Mouse (Mus musculus) hindbrain, embryonic 14.5 days (tissue): Measurements from ENCODE around the gene Bckdha. TPM values are rescaled to one million over a fixed set of nuclear protein-coding genes. Genes with fewer than 3 reads are reported as not detected.
A peak's percentile ranks its signal among the peaks of the same experiment; 100 is the strongest.

ENCODE experiments used
- ATAC-seq: fragments of 200-750 bp; cut with Nextera tagmentation; 2 replicates; pipeline ENCODE4 v1.8.0; 2017; ENCODE audit warnings: moderate number of reproducible peaks, mild to moderate bottlenecking, moderate TSS enrichment, moderate library complexity; ENCODE audit not compliant: low FRiP score
- DNase-seq: peaks from one replicate; pipeline ENCODE4 v3.0.0-alpha.2; 2015; ENCODE audit warnings: low spot score
- H3K27ac ChIP-seq: fragments of 300-500 bp; sonication (generic); 2 replicates; pipeline ENCODE4 v1.5.1; 2014; ENCODE audit warnings: mild to moderate bottlenecking, moderate library complexity
- H3K27me3 ChIP-seq: fragments of 300-500 bp; sonication (generic); 2 replicates; pipeline ENCODE4 v1.6.1; 2014; ENCODE audit warnings: mild to moderate bottlenecking, low read length, mixed read lengths; ENCODE audit not compliant: control insufficient read depth, insufficient read depth
- H3K36me3 ChIP-seq: fragments of 300-500 bp; sonication (generic); replicated peaks from 2 replicates; pipeline ENCODE4 v1.6.1; 2014; ENCODE audit not compliant: control insufficient read depth, insufficient read depth
- H3K4me1 ChIP-seq: fragments of 300-500 bp; sonication (generic); replicated peaks from 2 replicates; pipeline ENCODE4 v1.6.1; 2014; ENCODE audit warnings: antibody characterized with exemption, low read length, mixed read lengths; ENCODE audit not compliant: control insufficient read depth, insufficient read depth
- H3K4me2 ChIP-seq: fragments of 300-500 bp; sonication (generic); replicated peaks from 2 replicates; pipeline ENCODE4 v1.6.1; 2014; ENCODE audit warnings: mild to moderate bottlenecking, moderate library complexity
- H3K4me3 ChIP-seq: fragments of 300-500 bp; sonication (generic); replicated peaks from 2 replicates; pipeline ENCODE4 v1.5.1; 2014; ENCODE audit warnings: mild to moderate bottlenecking, low read length
- H3K9ac ChIP-seq: fragments of 300-500 bp; sonication (generic); 2 replicates; pipeline ENCODE4 v1.6.1; 2014
- H3K9me3 ChIP-seq: fragments of 300-500 bp; sonication (generic); 2 replicates; pipeline ENCODE4 v1.6.1; 2016; ENCODE audit warnings: low read length; ENCODE audit not compliant: control insufficient read depth
- WGBS: fragments of 180-500 bp; shearing (Covaris S2); extraction: QIAGEN DNeasy Blood & Tissue Kit; methylation state at CpG from one replicate; pipeline ENCODE4 v1.1.7; 2014; 5-methylcytosine and 5-hydroxymethylcytosine counted together
- polyA plus RNA-seq: library from polyadenylated mRNA; unstranded; fragments of >200 nt; fragmentation: Nextera tagmentation; extraction: Ambion mirVana; gene quantifications from 2 replicates; pipeline ENCODE4 v1.2.1, GENCODE M21; 2014

Gene Bckdha
- polyA plus RNA-seq, 1 experiment from 2014 or later: 37.3 TPM

DNA sequence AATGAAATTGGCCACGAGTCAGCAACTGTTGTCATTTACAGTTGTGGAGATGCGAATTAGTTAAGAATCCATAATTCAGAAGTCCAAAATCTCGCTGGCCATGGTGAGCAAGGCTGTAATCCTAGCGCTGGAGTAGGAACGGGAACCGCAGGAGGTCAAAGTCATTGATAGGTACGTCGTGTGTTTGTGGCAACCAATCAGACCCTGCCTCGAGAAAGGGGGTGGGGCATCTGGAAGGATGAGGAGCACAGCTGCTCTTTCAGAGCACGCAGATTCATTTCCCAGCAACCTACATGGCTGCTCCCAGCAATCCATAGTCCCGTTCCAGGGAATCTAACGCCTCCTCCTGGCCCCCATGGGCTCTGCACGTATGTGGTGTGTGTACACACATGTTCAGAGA, 41.1 kb upstream of the Bckdha start:
- Histone ChIP-seq H3K9ac (no peak overlapping the region), H3K27ac (no peak overlapping the region), H3K4me3 (no peak overlapping the region), H3K27me3 (0 out of 2 replicates have a peak, but pooled peaks cover 10% of the 10 kb centered on the region), H3K9me3 (no peaks in the 10 kb centered on the region), H3K4me2 (no peak overlapping the region), H3K36me3 (no peaks in the 10 kb centered on the region), H3K4me1 (peaks cover 10% of the 10 kb centered on the region; the same call in 1 of the 2 replicates)
- no peak for ATAC-seq
- 55% methylated on average over 13 of the region's 13 CpGs for WGBS
- no peak for DNase-seq

DNA sequence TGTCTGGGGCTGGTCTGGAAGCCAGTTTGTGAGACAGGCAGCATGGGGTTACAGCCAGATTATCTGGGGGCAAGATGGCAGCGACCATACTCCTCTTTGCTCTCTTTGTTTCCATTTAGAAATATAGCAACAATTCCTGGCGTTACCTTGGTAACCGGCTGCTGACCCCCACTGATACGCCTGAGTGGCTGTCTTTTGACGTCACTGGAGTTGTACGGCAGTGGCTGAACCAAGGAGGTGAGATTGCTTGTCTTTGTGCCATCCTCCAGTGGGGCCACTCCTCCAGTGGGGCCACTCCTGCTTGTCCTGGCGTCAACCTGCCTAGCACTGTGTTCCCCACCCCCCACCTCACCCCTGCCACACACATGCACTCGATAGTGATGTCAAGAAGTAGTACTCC, 35.3 kb upstream of the Bckdha start:
- DNase-seq (no peak), ATAC-seq (no peak)
- H3K27ac ChIP-seq: no peak overlapping the region
- H3K4me1 ChIP-seq: no peaks in the 10 kb centered on the region
- H3K27me3 ChIP-seq: peaks cover 32% of the 10 kb centered on the region
- H3K36me3 ChIP-seq: no peaks in the 10 kb centered on the region
- WGBS: 43% methylated on average over 8 of the region's 8 CpGs
- H3K4me3 ChIP-seq: no peak overlapping the region
- H3K9me3 ChIP-seq: no peaks in the 10 kb centered on the region
- no peak overlapping the region for H3K9ac ChIP-seq
- H3K4me2 ChIP-seq: no peak overlapping the region

DNA sequence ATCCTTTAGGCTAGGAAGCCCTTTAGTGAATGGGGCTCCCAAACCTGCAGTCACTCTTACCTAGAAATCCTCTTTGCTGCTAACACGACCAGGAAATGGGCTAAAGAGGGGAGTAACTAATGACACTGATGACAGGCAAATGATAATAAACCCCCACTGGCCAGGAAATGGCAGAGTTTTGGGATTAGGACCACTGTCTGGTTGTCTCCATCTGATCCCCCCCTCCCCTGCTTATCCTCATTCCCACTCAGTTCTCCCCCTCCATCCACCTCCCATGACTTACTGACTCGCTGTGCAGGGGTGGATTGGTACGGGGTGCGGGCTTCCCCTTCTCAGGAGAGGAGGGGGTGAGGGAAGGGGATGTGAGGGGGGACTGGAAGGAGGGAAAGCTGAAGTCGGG, 31.3 kb upstream of the Bckdha start:
- Histone ChIP-seq H3K4me3 (no peak overlapping the region), H3K4me1 (peaks cover 10% of the 10 kb centered on the region; the same call in 1 of the 2 replicates), H3K9me3 (no peaks in the 10 kb centered on the region), H3K4me2 (peak overlapping the region; percentile 50; the same call in 1 of the 2 replicates), H3K27ac (no peak overlapping the region), H3K9ac (no peak overlapping the region), H3K36me3 (no peaks in the 10 kb centered on the region), H3K27me3 (peaks cover 71% of the 10 kb centered on the region)
- no peak for ATAC-seq
- WGBS: 39% methylated on average over 5 of the region's 5 CpGs
- no peak for DNase-seq

DNA sequence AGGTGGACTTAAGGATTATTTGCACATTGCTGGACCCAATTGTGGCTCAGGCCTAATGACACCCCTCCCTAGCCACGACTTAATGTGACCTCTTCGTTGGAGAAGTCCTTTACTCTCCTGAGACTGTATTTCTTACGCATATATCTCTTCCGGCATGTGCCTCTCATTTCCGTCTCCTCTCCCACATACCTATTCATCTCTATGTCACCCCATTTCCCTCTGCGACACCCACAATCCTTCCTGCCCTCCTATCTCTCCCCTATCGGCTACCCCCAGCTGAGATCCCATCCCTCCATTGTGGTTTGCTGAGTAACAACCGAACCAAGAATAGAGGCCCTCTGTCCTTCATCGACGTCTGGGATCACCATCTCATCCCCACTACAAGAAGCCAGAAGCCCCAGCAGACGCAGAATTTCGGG, 30.8 kb upstream of the Bckdha start:
- H3K4me2 ChIP-seq: peak overlapping the region; percentile 50
- DNase-seq (no peak), ATAC-seq (no peak)
- H3K9me3 ChIP-seq: no peaks in the 10 kb centered on the region
- peak overlapping the region; percentile 33 for H3K4me3 ChIP-seq
- H3K36me3 ChIP-seq: no peaks in the 10 kb centered on the region
- no peak overlapping the region for H3K27ac ChIP-seq
- no peak overlapping the region for H3K9ac ChIP-seq
- H3K4me1 ChIP-seq: peaks cover 10% of the 10 kb centered on the region; the same call in 1 of the 2 replicates
- 15% methylated on average over 12 of the region's 12 CpGs for WGBS
- H3K27me3 ChIP-seq: peaks cover 71% of the 10 kb centered on the region

DNA sequence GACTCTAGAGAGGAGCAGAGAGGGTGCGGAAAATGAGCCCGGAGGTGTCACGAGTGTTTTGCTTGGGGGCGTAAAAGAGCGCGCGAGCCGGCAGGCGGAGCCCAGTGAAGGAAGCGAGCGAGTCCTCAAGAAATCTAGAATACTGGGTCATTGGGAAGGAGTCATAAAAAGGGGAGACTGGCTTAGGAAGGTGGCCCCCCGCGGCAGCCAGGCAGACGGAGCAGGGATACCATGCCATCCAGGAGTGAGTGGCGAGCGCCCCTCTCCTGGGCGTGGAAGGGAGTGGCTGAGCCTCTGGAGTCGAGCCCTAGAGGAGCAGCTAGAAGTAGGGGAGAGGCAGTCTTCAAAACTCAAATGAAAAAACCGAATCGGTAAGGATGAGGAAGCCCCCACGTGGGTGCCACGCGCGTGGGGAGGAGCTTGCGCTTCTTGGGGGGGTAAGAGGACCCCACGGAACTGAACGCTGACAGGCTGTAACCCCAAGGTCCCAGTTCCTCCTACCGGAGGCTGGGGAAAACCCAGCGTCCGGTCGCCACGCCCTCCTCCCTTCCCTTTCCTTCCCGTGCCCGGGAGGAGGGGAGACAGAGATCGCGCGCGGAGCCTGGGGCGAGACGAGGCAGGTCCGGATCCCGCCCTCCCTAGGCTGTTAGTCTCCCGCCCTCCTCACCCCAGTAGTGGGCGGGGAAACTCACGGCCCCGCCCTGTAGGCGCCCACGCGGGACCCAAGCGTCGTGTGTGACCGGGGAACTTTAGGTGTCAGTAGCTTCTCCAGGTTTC, 30.2 kb upstream of the Bckdha start:
- Histone ChIP-seq H3K27me3 (peaks cover 71% of the 10 kb centered on the region), H3K27ac (no peak overlapping the region), H3K4me3 (peak overlapping the region; percentile 33), H3K4me2 (peak overlapping the region; percentile 50), H3K36me3 (no peaks in the 10 kb centered on the region), H3K9ac (peak overlapping the region; percentile 16; the same call in 1 of the 2 replicates), H3K9me3 (no peaks in the 10 kb centered on the region), H3K4me1 (peaks cover 10% of the 10 kb centered on the region; the same call in 1 of the 2 replicates)
- ATAC-seq (peak; percentile 16; the same call in 1 of the 2 replicates), DNase-seq (no peak)
- 1% methylated on average over 45 of the region's 52 CpGs for WGBS

DNA sequence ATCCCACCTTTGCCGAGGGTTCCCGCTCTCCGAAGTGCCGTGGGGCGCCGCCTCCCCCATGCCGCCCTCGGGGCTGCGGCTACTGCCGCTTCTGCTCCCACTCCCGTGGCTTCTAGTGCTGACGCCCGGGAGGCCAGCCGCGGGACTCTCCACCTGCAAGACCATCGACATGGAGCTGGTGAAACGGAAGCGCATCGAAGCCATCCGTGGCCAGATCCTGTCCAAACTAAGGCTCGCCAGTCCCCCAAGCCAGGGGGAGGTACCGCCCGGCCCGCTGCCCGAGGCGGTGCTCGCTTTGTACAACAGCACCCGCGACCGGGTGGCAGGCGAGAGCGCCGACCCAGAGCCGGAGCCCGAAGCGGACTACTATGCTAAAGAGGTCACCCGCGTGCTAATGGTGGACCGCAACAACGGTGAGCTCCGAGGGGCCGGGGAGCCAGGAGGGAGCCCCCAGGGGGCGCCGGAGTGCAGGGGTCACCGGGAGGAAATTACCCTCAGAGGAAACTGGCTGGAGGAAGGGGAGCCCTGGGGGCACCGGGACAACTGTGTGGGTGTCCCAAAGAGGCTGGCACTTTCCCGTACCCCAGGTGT, 29.1 kb upstream of the Bckdha start:
- ATAC-seq (no peak), DNase-seq (no peak)
- H3K4me3 ChIP-seq: peak overlapping the region; percentile 33
- peak overlapping the region; percentile 50 for H3K4me2 ChIP-seq
- H3K36me3 ChIP-seq: no peaks in the 10 kb centered on the region
- H3K27ac ChIP-seq: no peak overlapping the region
- H3K4me1 ChIP-seq: peaks cover 10% of the 10 kb centered on the region; the same call in 1 of the 2 replicates
- peak overlapping the region; percentile 33; the same call in 1 of the 2 replicates for H3K9ac ChIP-seq
- H3K9me3 ChIP-seq: no peaks in the 10 kb centered on the region
- peaks cover 71% of the 10 kb centered on the region for H3K27me3 ChIP-seq
- 1% methylated on average over 47 of the region's 47 CpGs for WGBS

DNA sequence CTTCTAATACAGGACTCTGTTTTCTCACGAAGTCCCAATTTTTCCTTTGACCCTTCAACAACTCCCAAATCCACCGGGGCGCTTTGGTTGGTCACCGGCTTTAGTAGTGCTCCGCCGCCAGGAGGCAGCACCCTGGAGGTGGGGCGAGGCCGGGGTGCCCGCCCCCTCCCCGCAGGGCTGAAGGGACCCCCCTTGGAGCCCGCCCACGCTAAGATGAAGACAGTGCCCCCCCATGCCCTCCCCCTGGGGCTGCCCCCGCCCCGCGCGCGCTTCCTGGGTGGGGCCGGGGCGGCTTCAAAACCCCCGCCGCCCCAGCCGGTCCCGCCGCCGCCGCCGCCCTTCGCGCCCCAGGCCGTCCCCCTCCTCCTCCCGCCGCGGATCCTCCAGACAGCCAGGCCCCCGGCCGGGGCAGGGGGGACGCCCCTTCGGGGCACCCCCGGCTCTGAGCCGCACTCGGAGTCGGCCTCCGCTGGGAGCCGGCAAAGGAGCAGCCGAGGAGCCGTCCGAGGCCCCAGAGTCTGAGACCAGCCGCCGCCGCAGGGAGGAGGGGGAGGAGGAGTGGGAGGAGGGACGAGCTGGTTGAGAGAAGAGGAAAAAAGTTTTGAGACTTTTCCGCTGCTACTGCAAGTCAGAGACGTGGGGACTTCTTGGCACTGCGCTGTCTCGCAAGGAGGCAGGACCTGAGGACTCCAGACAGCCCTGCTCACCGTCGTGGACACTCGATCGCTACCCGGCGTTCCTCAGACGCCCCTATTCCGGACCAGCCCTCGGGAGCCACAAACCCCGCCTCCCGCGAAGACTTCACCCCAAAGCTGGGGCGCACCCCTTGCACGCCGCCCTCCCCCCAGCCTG, 28.1 kb upstream of the Bckdha start, which contains the start of gene Tgfb1:
TSS of gene Tgfb1 (plus strand) at position 323 of the 852 bp plus-strand sequence.
- H3K9ac ChIP-seq: peak within 1 kb of the TSS; percentile 33; the same call in 1 of the 2 replicates
- H3K27me3 ChIP-seq: peaks cover 65% of the 10 kb centered on the region
- WGBS: 2% methylated on average over 61 of the region's 69 CpGs
- H3K4me1 ChIP-seq: peaks cover 10% of the 10 kb centered on the region; the same call in 1 of the 2 replicates
- no peak for DNase-seq
- ATAC-seq: no peak
- peak within 1 kb of the TSS; percentile 33 for H3K4me3 ChIP-seq
- H3K36me3 ChIP-seq: no peaks in the 10 kb centered on the region
- peak within 1 kb of the TSS; percentile 50 for H3K4me2 ChIP-seq
- H3K9me3 ChIP-seq: no peaks in the 10 kb centered on the region
- no peak within 1 kb of the TSS for H3K27ac ChIP-seq

DNA sequence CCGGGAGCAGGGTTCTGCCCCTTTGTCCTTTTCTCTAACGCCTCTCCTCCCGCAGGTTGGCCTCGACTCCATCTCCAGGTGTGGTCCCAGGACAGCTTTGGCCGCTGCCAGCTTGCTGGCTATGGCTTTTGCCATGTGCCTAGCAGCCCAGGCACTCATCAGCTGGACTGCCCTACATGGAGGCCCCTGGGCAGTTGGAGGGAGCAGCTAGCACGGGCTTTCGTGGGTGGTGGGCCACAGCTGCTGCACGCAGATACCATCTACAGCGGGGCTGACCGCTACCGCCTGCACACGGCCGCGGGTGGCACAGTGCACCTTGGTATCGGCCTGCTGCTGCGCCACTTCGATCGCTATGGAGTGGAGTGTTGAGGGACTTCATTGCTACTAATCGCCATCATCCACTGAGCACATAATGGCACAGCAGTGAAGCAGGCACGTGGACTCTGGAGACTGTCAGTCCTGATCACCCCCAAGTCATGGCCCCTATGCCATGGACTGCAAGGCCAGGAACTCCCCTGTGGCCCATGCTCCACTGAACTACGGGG, 27.2 kb upstream of the Bckdha start:
- H3K4me3 ChIP-seq: no peak overlapping the region
- H3K4me2 ChIP-seq: peak overlapping the region; percentile 50; the same call in 1 of the 2 replicates
- 64% methylated on average over 21 of the region's 21 CpGs for WGBS
- ATAC-seq (no peak), DNase-seq (no peak)
- peaks cover 58% of the 10 kb centered on the region for H3K27me3 ChIP-seq
- H3K9me3 ChIP-seq: no peaks in the 10 kb centered on the region
- H3K9ac ChIP-seq: no peak overlapping the region
- peaks cover 10% of the 10 kb centered on the region; the same call in 1 of the 2 replicates for H3K4me1 ChIP-seq
- H3K27ac ChIP-seq: no peak overlapping the region
- H3K36me3 ChIP-seq: no peaks in the 10 kb centered on the region
